Mouse (Mus musculus) stomach, adult 2 months (tissue): ENCODE results near the gene Pmm2. TPM values are rescaled to one million over a fixed set of nuclear protein-coding genes. Genes with fewer than 3 reads are reported as not detected.

Experiments
- polyA plus RNA-seq: library from polyadenylated mRNA; depleted of rRNA; stranded (reverse); fragments of >200 nt; gene quantifications from 2 replicates; pipeline ENCODE4 v1.2.3, GENCODE M21; 2012; rRNA removed

Pmm2 gene
- 120 and 121 TPM in 2 replicates for polyA plus RNA-seq

GRCm38 (mm10) chr16:8637217-8638051, at the start of gene Pmm2, which contains the start of gene Tmem186:
Gene Pmm2 (plus strand): TSS chr16:8637674.
Gene Tmem186 (minus strand): TSS chr16:8637712.

GRCm38 (mm10) chr16:8671551-8672349, 34.3 kb downstream of the Pmm2 start, which contains the start of gene Carhsp1:
Gene Carhsp1 (minus strand): TSS chr16:8672155.

GRCm38 (mm10) chr16:8680470-8680869, 43.0 kb downstream of the Pmm2 start, which contains the start of gene Gm5767:
Gene Gm5767 (plus strand): TSS chr16:8680770.

Other genes with a start within 250 kb of the Pmm2 start
- gene Tmem114, start 212.5 kb upstream of the Pmm2 start, polyA plus RNA-seq: not detected in 2 replicates
- 6.6 and 6.7 TPM in 2 replicates for gene Mettl22, start 166.9 kb upstream of the Pmm2 start, polyA plus RNA-seq
- gene Abat, start 124.2 kb upstream of the Pmm2 start, polyA plus RNA-seq: 0.81 and 1.9 TPM in 2 replicates
- gene Tmem186, start within 50 bp of the Pmm2 start, polyA plus RNA-seq: 4.8 and 5.5 TPM in 2 replicates
- gene Carhsp1, start 34.5 kb downstream of the Pmm2 start, polyA plus RNA-seq: 117 and 123 TPM in 2 replicates
- gene Gm5767, start 43.1 kb downstream of the Pmm2 start, polyA plus RNA-seq: 0.59 and 0.84 TPM in 2 replicates
- gene Usp7, start 154.6 kb downstream of the Pmm2 start, polyA plus RNA-seq: 3.4 and 4.9 TPM in 2 replicates
- 4.7 and 5.2 TPM in 2 replicates for gene 1810013L24Rik, start 192.4 kb downstream of the Pmm2 start, polyA plus RNA-seq